Mouse (Mus musculus) ES-E14 (cell line): ENCODE measurements at regions not wholly inside any gene's neighbourhood (a gene's known extent, or its start where the extent isn't known, plus 50 kb on each side); places are given as distances from the start of the nearest gene placed in this dataset.

Experiments used
- DNase-seq: peaks from one replicate; pipeline ENCODE4 v3.0.0-alpha.2; 2013; ENCODE audit warnings: low read depth, low spot score
- H3K27ac ChIP-seq: 2 replicates; pipeline ENCODE4 v1.5.1; 2012; ENCODE audit warnings: low read depth, mild to moderate bottlenecking, low read length, moderate library complexity, mixed read lengths; ENCODE audit not compliant: poor library complexity, insufficient read depth, severe bottlenecking
- H3K36me3 ChIP-seq: 2 replicates; pipeline ENCODE4 v1.6.1; 2012; ENCODE audit warnings: mild to moderate bottlenecking, low read length, moderate library complexity, mixed read lengths; ENCODE audit not compliant: control insufficient read depth, poor library complexity, insufficient read depth, severe bottlenecking
- H3K4me1 ChIP-seq, 2 experiments: fragments of 150-350 bp in 1 of 2; sonication (generic) in 1 of 2; 2 replicates each; pipeline ENCODE4 v1.6.1; 2012; ENCODE audit warnings: low read length in 2 of 2, mild to moderate bottlenecking in 1 of 2, mixed read lengths in 1 of 2; ENCODE audit not compliant: control insufficient read depth in 2 of 2, insufficient read depth in 2 of 2, poor library complexity in 1 of 2
- H3K4me3 ChIP-seq, 2 experiments: fragments of 150-350 bp in 1 of 2; sonication (generic) in 1 of 2; 2 replicates each; pipeline ENCODE4 v1.5.1; 2012; ENCODE audit warnings: low read length in 2 of 2, low read depth in 1 of 2, mild to moderate bottlenecking in 1 of 2, mixed read lengths in 1 of 2; ENCODE audit not compliant: insufficient read depth in 1 of 2, poor library complexity in 1 of 2, severe bottlenecking in 1 of 2
- H3K9ac ChIP-seq: 2 replicates; pipeline ENCODE4 v1.6.1; 2012; ENCODE audit warnings: low read depth, mild to moderate bottlenecking, low read length, mixed read lengths; ENCODE audit not compliant: poor library complexity, insufficient read depth, severe bottlenecking
- H3K9me3 ChIP-seq: fragments of 150-350 bp; sonication (generic); 2 replicates; pipeline ENCODE4 v1.6.1; 2012; ENCODE audit warnings: low read depth, mild to moderate bottlenecking, low read length; ENCODE audit not compliant: control insufficient read depth, insufficient read depth
- CHD2 ChIP-seq: IDR thresholded peaks from 2 replicates; pipeline ENCODE4 v1.6.1; 2014; ENCODE audit warnings: mild to moderate bottlenecking, low read depth, low read length, inconsistent platforms
- HCFC1 ChIP-seq: IDR thresholded peaks from 2 replicates; pipeline ENCODE4 v1.6.1; 2012; ENCODE audit warnings: low read length, inconsistent platforms, borderline replicate concordance; ENCODE audit not compliant: insufficient read depth
- MAFK ChIP-seq: IDR thresholded peaks from 2 replicates; pipeline ENCODE4 v1.6.1; 2014; ENCODE audit warnings: mild to moderate bottlenecking, low read depth, low read length, inconsistent platforms; ENCODE audit not compliant: insufficient read depth
- ZC3H11A ChIP-seq: IDR thresholded peaks from 2 replicates; pipeline ENCODE4 v1.6.1; 2012; ENCODE audit warnings: low read depth, mild to moderate bottlenecking, inconsistent platforms, low read length, borderline replicate concordance
- ZNF384 ChIP-seq: IDR thresholded peaks from 2 replicates; pipeline ENCODE4 v1.6.1; 2012; ENCODE audit warnings: low read depth, low read length, inconsistent platforms
- in situ Hi-C, 2 experiments: fragments of 600-800 bp; cut with MboI; formaldehyde crosslinking; loops; one replicate each; pipeline ENCODE4 v1.15.1; 2025; ENCODE audit warnings: low sequenced_read_pairs in 2 of 2, inconsistent platforms in 1 of 2; ENCODE audit not compliant: unreplicated experiment in 2 of 2

DNA sequence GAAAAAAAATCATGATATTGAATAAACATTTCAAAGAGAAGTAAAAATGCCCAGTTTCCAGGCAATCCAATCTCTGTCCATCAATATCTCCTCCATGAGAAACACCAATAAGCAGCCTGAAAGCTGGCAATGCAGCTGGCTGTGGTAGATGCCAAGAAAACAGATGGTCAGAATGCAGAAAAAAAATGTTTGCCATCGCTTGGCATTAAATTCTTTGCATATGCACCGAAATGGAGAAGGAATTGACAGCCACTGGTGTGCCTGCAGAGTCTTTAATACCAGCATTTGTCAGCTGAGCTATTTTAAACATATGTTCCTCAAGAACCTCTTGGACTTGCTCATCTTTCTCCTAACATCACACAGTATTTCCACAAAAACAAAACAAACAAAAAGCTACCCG, 256.2 kb downstream of the Akain1 start:
- no peak overlapping the region for H3K9ac ChIP-seq
- no peaks in the 10 kb centered on the region for H3K4me1 ChIP-seq
- no peaks in the 10 kb centered on the region for H3K9me3 ChIP-seq
- H3K4me3 ChIP-seq = no peak overlapping the region
- no peak overlapping the region for H3K27ac ChIP-seq
- no peaks in the 10 kb centered on the region for H3K36me3 ChIP-seq
- in situ Hi-C loops = no loop called here
- TF ChIP-seq HCFC1 (no peak), ZNF384 (no peak), MAFK (no peak), ZC3H11A (no peak), CHD2 (no peak)
- no peak for DNase-seq

DNA sequence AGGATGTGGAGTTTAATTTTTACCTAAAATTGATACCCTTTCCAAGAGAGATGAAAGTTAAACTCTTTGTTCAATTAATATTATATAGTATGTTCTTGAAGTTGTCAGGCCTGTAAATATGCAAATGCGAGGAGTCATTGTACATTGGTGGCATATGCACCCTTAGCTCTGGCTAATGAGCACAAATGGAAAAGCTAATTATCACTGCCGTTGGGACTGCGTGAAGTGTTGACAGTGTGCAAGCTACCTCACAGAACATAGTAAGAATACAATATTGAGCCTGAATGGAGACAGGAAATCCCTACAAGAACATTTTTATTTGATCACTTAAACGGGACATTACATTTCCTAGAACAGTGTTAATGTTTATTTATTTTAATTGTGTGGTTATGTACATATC, 241.5 kb upstream of the Dlgap1 start:
- H3K9ac ChIP-seq = no peak overlapping the region
- no peak for TF ChIP-seq CHD2
- no peak for TF ChIP-seq MAFK
- TF ChIP-seq ZC3H11A = no peak
- TF ChIP-seq ZNF384 = no peak
- in situ Hi-C loops = no loop called here
- H3K4me3 ChIP-seq = no peak overlapping the region
- H3K4me1 ChIP-seq = no peaks in the 10 kb centered on the region
- no peak for DNase-seq
- H3K27ac ChIP-seq = no peak overlapping the region
- no peaks in the 10 kb centered on the region for H3K9me3 ChIP-seq
- H3K36me3 ChIP-seq = no peaks in the 10 kb centered on the region

- no peak for TF ChIP-seq HCFC1
- H3K4me3 ChIP-seq = no peak overlapping the region
- no peaks in the 10 kb centered on the region for H3K9me3 ChIP-seq
- no peak overlapping the region for H3K27ac ChIP-seq
- H3K36me3 ChIP-seq = no peaks in the 10 kb centered on the region
- in situ Hi-C loops = no loop called here
- no peak overlapping the region for H3K9ac ChIP-seq
- H3K4me1 ChIP-seq = no peaks in the 10 kb centered on the region
- DNase-seq = no peak
Measured at GRCm38 (mm10) chr17:69732981-69733380, 235.9 kb upstream of the Dlgap1 start.

- no peaks in the 10 kb centered on the region for H3K9me3 ChIP-seq
- H3K27ac ChIP-seq = no peak overlapping the region
- no peak overlapping the region for H3K4me3 ChIP-seq
- no peaks in the 10 kb centered on the region for H3K36me3 ChIP-seq
- TF ChIP-seq ZNF384 = no peak
- no peak for TF ChIP-seq ZC3H11A
- TF ChIP-seq CHD2 = no peak
- no peak for TF ChIP-seq HCFC1
- no peak for TF ChIP-seq MAFK
- in situ Hi-C loops = no loop called here
- H3K9ac ChIP-seq = no peak overlapping the region
- H3K4me1 ChIP-seq = no peaks in the 10 kb centered on the region
- DNase-seq = no peak
Measured at GRCm38 (mm10) chr17:69736379-69737096, 232.3 kb upstream of the Dlgap1 start.

- no peak for DNase-seq
- TF ChIP-seq ZC3H11A (no peak), CHD2 (no peak), MAFK (no peak), HCFC1 (no peak), ZNF384 (no peak)
- in situ Hi-C loops = no loop called here
- Histone ChIP-seq H3K9ac (no peak overlapping the region), H3K4me1 (no peaks in the 10 kb centered on the region), H3K9me3 (no peaks in the 10 kb centered on the region), H3K36me3 (no peaks in the 10 kb centered on the region), H3K4me3 (no peak overlapping the region), H3K27ac (no peak overlapping the region)
Measured at GRCm38 (mm10) chr17:69769002-69769421, 199.9 kb upstream of the Dlgap1 start.
